Comparison of ENCODE assay signal across 9 mouse cellular contexts in genomic region chr8:120533380-120533779, GRCm38 (mm10). TPM values are rescaled to one million over a fixed set of nuclear protein-coding genes. Genes with fewer than 3 reads are reported as not detected.
A peak's percentile ranks its signal among the peaks of the same experiment; 100 is the strongest.
DNase-seq lines count a peak whose midpoint lies in the region; ATAC-seq and TF ChIP-seq lines count a peak whose summit lies in the region.
"Had no signal": no experiment of that assay in that cellular context is flagged by ENCODE, and none has a peak within 500 bp of the region (broad histone marks: within the 10 kb centered on the region; RNA-seq: fewer than 3 reads in every experiment).

No protein-coding gene starts in this region.

- DNase-seq in heart, postnatal 10 days: no peak
- no peak for DNase-seq in CH12.LX (ENCODE audit: extremely low read depth)
- DNase-seq in liver, embryonic 13.5 days: no peak
- no peak for DNase-seq in spleen, adult 18-20 months
- no peak for DNase-seq in left cerebral cortex, adult 2 months (ENCODE audit: extremely low spot score in 1 of 2, low spot score in 2 of 2)

- H3K9ac ChIP-seq in heart, embryonic 12.5 days: peak overlapping the region; percentile 67
- H3K9ac ChIP-seq in CH12.LX (ENCODE audit: insufficient read depth, low read depth): peak overlapping the region; percentile 10; the same call in 1 of the 2 replicates
- peak overlapping the region; percentile 35 for H3K9ac ChIP-seq in forebrain, embryonic 16.5 days (replicated peaks; ENCODE audit: low read depth, low read length)
- H3K9ac ChIP-seq in liver, embryonic 13.5 days: no peak overlapping the region

- intact Hi-C loops in heart, postnatal 10 days (cut with DNase I): no loop called here
- intact Hi-C loops in left cerebral cortex, adult 2 months (cut with DNase I): no loop called here

- dilution Hi-C loops in CH12.LX (cut with MboI; ENCODE audit: extremely low pct_ligation_motif_present, extremely low pct_unique_long_range_greater_than_20kb, low sequenced_read_pairs): no loop called here

- TF ChIP-seq RAD21 in CH12.LX (IDR thresholded peaks at IDR 0.05; ENCODE audit: low read depth, low read length): no peak

- TF ChIP-seq POLR2A in CH12.LX (IDR thresholded peaks at IDR 0.05; ENCODE audit: low read depth, low read length): no peak

- H3K4me2 ChIP-seq in heart, embryonic 12.5 days: peak overlapping the region; percentile 63
- H3K4me2 ChIP-seq in CH12.LX (ENCODE audit: insufficient read depth, low read depth, poor library complexity, severe bottlenecking): peak overlapping the region; percentile 89
- H3K4me2 ChIP-seq in forebrain, embryonic 16.5 days (ENCODE audit: low read length): peak overlapping the region; percentile 41
- peak overlapping the region; percentile 58; the same call in 1 of the 2 replicates for H3K4me2 ChIP-seq in liver, embryonic 13.5 days

- TF ChIP-seq EP300 in CH12.LX (IDR thresholded peaks at IDR 0.05; ENCODE audit: low read length): no peak

- H3K27me3 ChIP-seq in heart, embryonic 12.5 days (replicated peaks): no peaks in the 10 kb centered on the region
- peaks cover 14% of the 10 kb centered on the region for H3K27me3 ChIP-seq in CH12.LX (replicated peaks)
- no peaks in the 10 kb centered on the region for H3K27me3 ChIP-seq in forebrain, embryonic 16.5 days (replicated peaks; ENCODE audit: control insufficient read depth, insufficient read depth, low read length)
- no peaks in the 10 kb centered on the region for H3K27me3 ChIP-seq in liver, embryonic 13.5 days

- no peak; a peak in 1 of 4 replicates for TF ChIP-seq CTCF in CH12.LX (conservative IDR thresholded peaks at IDR 0.05 in 1 of 2, IDR thresholded peaks at IDR 0.05 in 1 of 2; ENCODE audit: low read depth in 2 of 2, low read length in 2 of 2)
- TF ChIP-seq CTCF in left cerebral cortex, adult 2 months (IDR thresholded peaks at IDR 0.05): no peak

- H3K4me3 ChIP-seq in heart, embryonic 12.5 days: no peak overlapping the region
- no peak overlapping the region for H3K4me3 ChIP-seq in CH12.LX (replicated peaks in 1 of 3; ENCODE audit: low read depth in 2 of 3, low read length in 2 of 3, poor library complexity in 1 of 3)
- H3K4me3 ChIP-seq in forebrain, embryonic 16.5 days (replicated peaks; ENCODE audit: low read length): no peak overlapping the region
- no peak overlapping the region for H3K4me3 ChIP-seq in liver, embryonic 13.5 days (replicated peaks)
- H3K4me3 ChIP-seq in left cerebral cortex, adult 2 months: no peak overlapping the region
- H3K4me3 ChIP-seq: myocyte had no signal

- peaks cover 43% of the 10 kb centered on the region for H3K79me2 ChIP-seq in CH12.LX (replicated peaks; ENCODE audit: control insufficient read depth, extremely low read depth, insufficient read depth, poor library complexity, severe bottlenecking)

- no peaks in the 10 kb centered on the region for H3K36me3 ChIP-seq in heart, embryonic 12.5 days
- peaks cover 0 to 7% of the 10 kb centered on the region in 2 experiments for H3K36me3 ChIP-seq in CH12.LX (replicated peaks in 1 of 2; ENCODE audit: control insufficient read depth in 1 of 2, insufficient read depth in 1 of 2, low read length in 1 of 2)
- H3K36me3 ChIP-seq in forebrain, embryonic 16.5 days (ENCODE audit: control insufficient read depth, insufficient read depth): no peaks in the 10 kb centered on the region
- H3K36me3 ChIP-seq in liver, embryonic 13.5 days: peaks cover 4% of the 10 kb centered on the region; the same call in 1 of the 2 replicates

- peaks cover 76% of the 10 kb centered on the region for H3K4me1 ChIP-seq in heart, embryonic 12.5 days (replicated peaks)
- peaks cover 37 to 77% of the 10 kb centered on the region in 2 experiments for H3K4me1 ChIP-seq in CH12.LX (ENCODE audit: control insufficient read depth in 1 of 2, insufficient read depth in 2 of 2)
- peaks cover 73% of the 10 kb centered on the region for H3K4me1 ChIP-seq in forebrain, embryonic 16.5 days (replicated peaks; ENCODE audit: control insufficient read depth, insufficient read depth, low read length)
- H3K4me1 ChIP-seq in liver, embryonic 13.5 days (replicated peaks): peaks cover 89% of the 10 kb centered on the region

- no peak for ATAC-seq in heart, embryonic 12.5 days (ENCODE audit: insufficient number of reproducible peaks, low FRiP score)
- ATAC-seq in forebrain, embryonic 16.5 days: no peak
- ATAC-seq in liver, embryonic 13.5 days (ENCODE audit: low read depth): no peak
- ATAC-seq in monocyte, adult 5-6 weeks (replicated peaks; ENCODE audit: insufficient number of reproducible peaks, low FRiP score, low TSS enrichment, poor library complexity, severe bottlenecking): no peak

- H3K9me3 ChIP-seq in heart, embryonic 12.5 days (replicated peaks): no peaks in the 10 kb centered on the region
- no peaks in the 10 kb centered on the region for H3K9me3 ChIP-seq in CH12.LX (replicated peaks; ENCODE audit: low read length)
- no peaks in the 10 kb centered on the region for H3K9me3 ChIP-seq in forebrain, embryonic 16.5 days (ENCODE audit: control insufficient read depth, low read length)
- H3K9me3 ChIP-seq in liver, embryonic 13.5 days (replicated peaks): no peaks in the 10 kb centered on the region

- H3K27ac ChIP-seq in heart, embryonic 12.5 days (ENCODE audit: poor library complexity, severe bottlenecking): no peak overlapping the region
- peak overlapping the region; percentile 85 for H3K27ac ChIP-seq in CH12.LX (ENCODE audit: insufficient read depth, low read depth)
- H3K27ac ChIP-seq in forebrain, embryonic 16.5 days (ENCODE audit: low read length): peak overlapping the region; percentile 100
- 0 out of 2 replicates have a peak overlapping the region, but pooled peaks have one; percentile 29 for H3K27ac ChIP-seq in liver, embryonic 13.5 days
- no peak overlapping the region for H3K27ac ChIP-seq in left cerebral cortex, adult 2 months

- 53% methylated on average over 3 of the region's 3 CpGs for WGBS in heart, embryonic 12.5 days
- 9% methylated on average over 3 of the region's 3 CpGs for WGBS in forebrain, embryonic 16.5 days
- 61% methylated on average over 3 of the region's 3 CpGs for WGBS in liver, embryonic 13.5 days (ENCODE audit: insufficient replicate concordance)

- in situ Hi-C loops in CH12.LX (cut with MboI; ENCODE audit: low pct_ligation_motif_present, low pct_unique_long_range_greater_than_20kb, low sequenced_read_pairs): loop anchor here (10.0 kb wide), 1 partner anchor 209 kb away; no protein-coding TSS in a partner anchor

TF ChIP-seq in CH12.LX, 34 proteins besides CTCF, POLR2A, EP300 and RAD21:
- no peak for TF ChIP-seq ZMIZ1 (IDR thresholded peaks at IDR 0.05; ENCODE audit: low read depth, low read length)
- no peak for TF ChIP-seq JUN (IDR thresholded peaks at IDR 0.05; ENCODE audit: insufficient read depth, low read depth, low read length)

RNA-seq across cellular contexts. Expression of gene Gins2, which starts 55.7 kb away (rescaled TPM):
- polyA plus RNA-seq in heart, embryonic 12.5 days (2016; fragmentation: Nextera tagmentation; extraction: Ambion mirVana): 63.4 and 66.8 TPM in 2 replicates
- total RNA-seq in heart, postnatal 10 days (2021): 10 to 100 TPM; 14.6 to 15.2 TPM
- total RNA-seq in CH12.LX (2012; rRNA removed) (61.2 and 68.4 TPM in 2 replicates), CH12.LX (2014; rRNA removed) (50.0 TPM in 2 replicates)
- polyA plus RNA-seq in CH12.LX (2012; ENCODE audit: insufficient read length, low read depth): 127 and 129 TPM in 2 replicates
- polyA plus RNA-seq in forebrain, embryonic 16.5 days (2015; fragmentation: Nextera tagmentation; extraction: Ambion mirVana): 23.1 and 24.3 TPM in 2 replicates
- polyA plus RNA-seq in liver, embryonic 13.5 days (2015; fragmentation: Nextera tagmentation; extraction: Ambion mirVana): 75.6 and 75.9 TPM in 2 replicates
- total RNA-seq in monocyte, adult 5-6 weeks (2017): 1.1 to 3.2 TPM (median 1.3 TPM) in 3 replicates
- 1 to 10 TPM; 1.0 to 2.9 TPM for total RNA-seq in left cerebral cortex, adult 2 months (2021)

Comparison
In these comparisons a context has a peak if more than half of its experiments do, and no peak if none do; other contexts are left out.
1. H3K27ac ChIP-seq: peak in CH12.LX (single experiment), forebrain, embryonic 16.5 days (single experiment) and liver, embryonic 13.5 days (single experiment); none in heart, embryonic 12.5 days (single experiment) and left cerebral cortex, adult 2 months (single experiment).
2. Peak in every context shown above with its lines, with median percentiles within 50 percentile points of each other: H3K4me2 ChIP-seq.